Mouse (Mus musculus): ENCODE results near the gene Dmp1. TPM values are rescaled to one million over a fixed set of nuclear protein-coding genes. Genes with fewer than 3 reads are reported as not detected.

The Dmp1 gene
- 1 to 10 TPM; 6.0 to 6.8 TPM for total RNA-seq (2021)
- long read RNA-seq, experiment 1, partial matches to known transcripts = 0 of 3 reads
- long read RNA-seq, experiment 1, other reads (novel, unspliced or antisense) = 3 of 3 reads
- long read RNA-seq, experiment 2, partial matches to known transcripts = 6 of 7 reads
- long read RNA-seq, experiment 2, other reads (novel, unspliced or antisense) = 1 of 7 reads

DNA sequence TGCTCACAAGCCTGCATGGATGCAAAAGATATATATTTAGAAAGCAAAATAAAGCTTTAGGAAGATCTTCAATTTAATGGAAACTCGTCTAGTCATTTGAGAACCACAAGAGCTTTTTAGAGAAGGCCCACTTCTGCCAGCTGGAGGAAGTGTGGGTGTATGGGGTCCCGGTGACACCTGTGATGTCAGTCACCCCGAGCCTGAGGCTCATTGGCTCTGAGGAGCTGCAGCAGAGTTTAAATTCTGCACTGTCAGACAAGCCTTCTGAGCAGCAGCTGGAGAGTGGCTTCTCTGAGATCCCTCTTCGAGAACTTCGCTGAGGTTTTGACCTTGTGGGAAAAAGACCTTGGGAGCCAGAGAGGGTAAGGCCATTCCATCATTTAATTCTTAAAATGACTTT lies at the start of gene Dmp1:
Dmp1 (plus strand) TSS at position 263 of the 400 bp plus-strand sequence.
- DNase-seq (ENCODE audit: extremely low spot score in 1 of 2, low spot score in 2 of 2) = no peak
- TF ChIP-seq CTCF (IDR thresholded peaks at IDR 0.05) = no peak
- no peak within 1 kb of the TSS for H3K27ac ChIP-seq
- intact Hi-C loops (cut with DNase I) = no loop called here
- H3K4me3 ChIP-seq = no peak within 1 kb of the TSS

- no peak for TF ChIP-seq CTCF (IDR thresholded peaks at IDR 0.05)
- intact Hi-C loops (cut with DNase I) = no loop called here
- peak overlapping the region; percentile 62 for H3K27ac ChIP-seq
- no peak for DNase-seq (ENCODE audit: extremely low spot score in 1 of 2, low spot score in 2 of 2)
- H3K4me3 ChIP-seq = no peak overlapping the region
These were observed 44.7 kb upstream of the Dmp1 start for GRCm38 (mm10) chr5:104157701-104158100.

GRCm38 (mm10) chr5:104158332-104159052 lies 43.9 kb upstream of the Dmp1 start:
- TF ChIP-seq CTCF (IDR thresholded peaks at IDR 0.05) = no peak
- peak overlapping the region; percentile 62 for H3K27ac ChIP-seq
- intact Hi-C loops (cut with DNase I) = no loop called here

GRCm38 (mm10) chr5:104160581-104160980 lies 41.8 kb upstream of the Dmp1 start:
- intact Hi-C loops (cut with DNase I) = no loop called here
- H3K4me3 ChIP-seq = no peak overlapping the region
- H3K27ac ChIP-seq = no peak overlapping the region
- TF ChIP-seq CTCF (IDR thresholded peaks at IDR 0.05) = no peak
- DNase-seq (ENCODE audit: extremely low spot score in 1 of 2, low spot score in 2 of 2) = no peak

More at GRCm38 (mm10) chr5:104158332-104159052, 43.9 kb upstream of the Dmp1 start:
- no peak overlapping the region for H3K4me3 ChIP-seq
- peak; percentile 24 to 45 for DNase-seq (ENCODE audit: extremely low spot score in 1 of 2, low spot score in 2 of 2)

DNA sequence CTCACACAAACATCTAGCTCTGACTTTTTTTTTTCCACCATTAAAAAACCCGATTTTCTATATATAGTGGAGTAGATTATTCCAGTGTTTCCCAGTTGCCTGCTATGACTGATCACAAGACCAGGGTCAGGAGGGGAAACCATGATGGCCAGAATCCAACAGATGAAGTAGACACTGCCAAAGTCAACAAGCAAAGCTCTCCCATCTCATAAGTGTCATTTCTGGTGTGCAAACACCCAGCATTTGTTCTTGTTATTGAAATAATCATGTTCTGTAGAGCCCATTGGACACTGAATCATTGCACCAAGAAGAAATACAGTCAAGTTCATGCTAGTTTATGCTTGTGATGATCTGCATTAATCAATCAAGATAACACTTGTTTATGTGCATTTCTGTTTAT lies 41.0 kb upstream of the Dmp1 start:
- no peak for DNase-seq (ENCODE audit: extremely low spot score in 1 of 2, low spot score in 2 of 2)
- no peak for TF ChIP-seq CTCF (IDR thresholded peaks at IDR 0.05)
- no peak overlapping the region for H3K27ac ChIP-seq
- no peak overlapping the region for H3K4me3 ChIP-seq
- intact Hi-C loops (cut with DNase I) = no loop called here

DNA sequence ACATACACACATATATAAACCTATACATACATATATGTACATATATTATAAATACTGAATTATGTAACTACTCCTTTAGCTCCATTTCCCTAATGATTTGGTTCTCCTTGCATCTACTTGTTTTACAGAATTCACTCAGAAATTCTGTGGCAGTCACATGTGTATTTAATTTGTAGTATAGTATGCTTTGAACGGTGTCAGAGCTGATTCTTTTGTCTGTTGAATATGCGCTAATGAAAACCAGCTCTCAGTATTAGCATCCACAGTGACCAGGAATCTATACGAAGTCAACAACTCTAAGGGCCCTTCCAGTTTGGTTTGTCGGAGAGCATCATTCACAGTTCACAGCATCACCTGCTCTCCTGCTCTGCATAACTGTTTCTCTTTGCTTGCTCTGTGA lies 38.9 kb upstream of the Dmp1 start:
- TF ChIP-seq CTCF (IDR thresholded peaks at IDR 0.05) = no peak
- no peak overlapping the region for H3K27ac ChIP-seq
- no peak for DNase-seq (ENCODE audit: extremely low spot score in 1 of 2, low spot score in 2 of 2)
- intact Hi-C loops (cut with DNase I) = no loop called here
- H3K4me3 ChIP-seq = no peak overlapping the region

DNA sequence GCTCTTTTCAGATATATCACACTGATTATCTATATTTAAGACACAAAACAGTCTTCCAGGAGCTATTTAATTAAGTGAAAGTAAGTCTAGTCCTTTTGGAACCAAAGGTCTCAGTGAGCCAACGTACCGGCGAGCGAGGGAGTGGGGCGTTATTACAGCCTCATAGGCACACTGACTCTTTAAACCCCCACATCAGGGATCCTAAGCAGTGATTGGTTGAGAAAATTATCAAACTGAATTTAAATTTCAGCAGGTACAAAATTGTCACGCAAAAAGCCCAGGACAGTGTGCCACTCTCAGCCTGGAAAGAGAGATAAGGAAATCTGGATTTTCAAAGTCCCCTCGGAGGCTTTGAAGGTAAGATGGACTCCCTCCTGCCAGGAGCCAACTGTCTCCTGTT lies 32.0 kb upstream of the Dmp1 start, which contains the start of gene Dspp:
Dspp (plus strand) TSS at position 301 of the 400 bp plus-strand sequence.
- H3K27ac ChIP-seq = no peak within 1 kb of the TSS

GRCm38 (mm10) chr5:104173094-104173493 lies 29.3 kb upstream of the Dmp1 start:
- peak in 1 of 2 experiments; percentile 37 for DNase-seq (ENCODE audit: extremely low spot score in 1 of 2, low spot score in 2 of 2)
- TF ChIP-seq CTCF (IDR thresholded peaks at IDR 0.05) = no peak; the same call in 1 of the 2 replicates
- H3K4me3 ChIP-seq = no peak overlapping the region
- intact Hi-C loops (cut with DNase I) = no loop called here
- H3K27ac ChIP-seq = peak overlapping the region; percentile 76

More for the DNA sequence above, 32.0 kb upstream of the Dmp1 start, which contains the start of gene Dspp:
- no peak within 1 kb of the TSS for H3K4me3 ChIP-seq
- intact Hi-C loops (cut with DNase I) = no loop called here
- TF ChIP-seq CTCF (IDR thresholded peaks at IDR 0.05) = no peak
- no peak for DNase-seq (ENCODE audit: extremely low spot score in 1 of 2, low spot score in 2 of 2)

DNA sequence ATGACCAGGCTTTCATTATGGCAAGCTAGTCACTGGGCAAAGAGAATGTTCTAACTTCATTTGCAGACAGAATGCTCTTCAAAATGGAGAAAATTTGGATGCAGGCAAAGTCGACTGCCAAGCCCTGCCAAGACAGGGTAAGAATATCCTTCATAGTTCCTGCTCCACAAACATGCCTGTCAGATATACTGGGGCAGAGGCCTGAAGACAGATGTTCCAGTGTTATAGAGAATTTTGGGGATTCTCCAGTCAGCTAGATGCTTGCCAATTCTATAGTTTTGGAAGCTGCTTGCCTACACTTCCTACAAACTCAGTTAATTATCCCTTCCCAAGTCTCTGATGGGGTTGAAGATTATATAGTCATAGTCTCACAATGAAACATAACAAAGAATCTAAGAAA lies 18.7 kb upstream of the Dmp1 start:
- DNase-seq (ENCODE audit: extremely low spot score in 1 of 2, low spot score in 2 of 2) = no peak
- intact Hi-C loops (cut with DNase I) = no loop called here
- no peak overlapping the region for H3K4me3 ChIP-seq
- TF ChIP-seq CTCF (IDR thresholded peaks at IDR 0.05) = no peak
- H3K27ac ChIP-seq = no peak overlapping the region

DNA sequence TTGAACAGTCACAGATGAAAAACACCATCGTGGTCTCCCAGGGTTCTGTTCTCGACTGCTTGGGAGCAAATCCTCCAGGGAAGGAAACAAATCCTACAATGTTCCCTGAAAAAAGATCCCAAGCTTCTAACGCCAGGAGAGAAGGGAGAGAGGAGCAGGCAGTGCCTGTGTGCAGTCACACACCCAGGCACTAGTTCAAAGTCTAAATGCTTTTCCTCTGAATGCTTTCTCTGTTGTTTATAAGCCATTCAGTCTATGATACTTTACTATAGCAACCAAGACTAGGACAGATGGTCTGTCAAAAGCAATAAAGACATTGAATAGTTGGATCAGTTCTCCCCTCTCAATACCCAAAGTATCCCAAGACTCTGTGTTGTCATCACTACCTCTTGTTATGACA lies 15.1 kb upstream of the Dmp1 start:
- no peak overlapping the region for H3K4me3 ChIP-seq
- intact Hi-C loops (cut with DNase I) = no loop called here
- H3K27ac ChIP-seq = no peak overlapping the region
- TF ChIP-seq CTCF (IDR thresholded peaks at IDR 0.05) = no peak
- DNase-seq (ENCODE audit: extremely low spot score in 1 of 2, low spot score in 2 of 2) = no peak

DNA sequence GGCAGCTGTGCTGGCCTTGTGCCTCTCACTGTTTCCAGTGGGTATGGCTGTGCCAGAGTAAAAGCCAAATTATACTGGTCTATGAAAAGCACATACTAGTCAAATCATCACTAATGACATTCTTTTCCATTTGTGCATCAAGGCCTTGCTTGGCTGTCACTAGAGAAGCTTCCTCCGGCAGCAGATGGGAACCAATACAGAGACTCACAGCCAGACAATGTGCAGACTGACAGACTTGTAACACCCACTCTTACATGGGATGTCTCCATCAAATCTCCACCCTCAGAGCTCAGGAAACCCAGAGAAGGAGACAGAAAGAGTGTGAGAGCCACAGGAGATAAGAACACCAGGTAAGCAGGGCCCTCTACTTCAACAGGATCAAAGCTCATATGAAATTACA lies 7.3 kb upstream of the Dmp1 start:
- intact Hi-C loops (cut with DNase I) = no loop called here
- no peak overlapping the region for H3K27ac ChIP-seq
- no peak for DNase-seq (ENCODE audit: extremely low spot score in 1 of 2, low spot score in 2 of 2)
- no peak overlapping the region for H3K4me3 ChIP-seq
- no peak for TF ChIP-seq CTCF (IDR thresholded peaks at IDR 0.05)

- Histone ChIP-seq H3K4me3 (no peak overlapping the region), H3K27ac (no peak overlapping the region)
- intact Hi-C loops (cut with DNase I) = no loop called here
- DNase-seq (ENCODE audit: extremely low spot score in 1 of 2, low spot score in 2 of 2) = no peak
- no peak for TF ChIP-seq CTCF (IDR thresholded peaks at IDR 0.05)
These were observed 1.1 kb upstream of the Dmp1 start for GRCm38 (mm10) chr5:104201153-104201950.

Measured in left cerebral cortex, adult 2 months (tissue).